Mouse (Mus musculus): ENCODE results near the gene Smg6.
A peak's percentile ranks its signal among the peaks of the same experiment; 100 is the strongest.

Smg6 gene

GRCm38 (mm10) chr11:75190905-75191441 is 265.4 kb downstream of the Smg6 start, which contains the start of gene Dph1:
Gene Dph1, minus strand, starts transcription at chr11:75191241.
- DNase-seq (ENCODE audit: low read depth, low spot score), result no peak

GRCm38 (mm10) chr11:75191841-75192240 is 266.2 kb downstream of the Smg6 start:
- no peak for DNase-seq (ENCODE audit: low read depth, low spot score)

- DNase-seq (ENCODE audit: low read depth, low spot score), result peak; percentile 79
These were observed 267.0 kb downstream of the Smg6 start for GRCm38 (mm10) chr11:75192336-75193214.

GRCm38 (mm10) chr11:75193256-75194071 is 267.8 kb downstream of the Smg6 start, which contains the start of gene Rtn4rl1:
Gene Rtn4rl1, plus strand, starts transcription at chr11:75193783.
- peak; percentile 53 for DNase-seq (ENCODE audit: low read depth, low spot score)

GRCm38 (mm10) chr11:75194121-75194849 is 268.7 kb downstream of the Smg6 start:
- peak; percentile 20 for DNase-seq (ENCODE audit: low read depth, low spot score)

GRCm38 (mm10) chr11:75194850-75195461 is 269.3 kb downstream of the Smg6 start:
- DNase-seq (ENCODE audit: low read depth, low spot score), result peak; percentile 83

- no peak for DNase-seq (ENCODE audit: low read depth, low spot score)
These were observed 270.5 kb downstream of the Smg6 start for GRCm38 (mm10) chr11:75196131-75196530.

- no peak for DNase-seq (ENCODE audit: low read depth, low spot score)
These were observed 272.3 kb downstream of the Smg6 start for GRCm38 (mm10) chr11:75197956-75198355.

- DNase-seq (ENCODE audit: low read depth, low spot score), result no peak
These were observed 273.2 kb downstream of the Smg6 start for GRCm38 (mm10) chr11:75198792-75199191.

- no peak for DNase-seq (ENCODE audit: low read depth, low spot score)
These were observed 274.3 kb downstream of the Smg6 start for GRCm38 (mm10) chr11:75199951-75200350.

- no peak for DNase-seq (ENCODE audit: low read depth, low spot score)
These were observed 275.3 kb downstream of the Smg6 start for GRCm38 (mm10) chr11:75200935-75201334.

- no peak for DNase-seq (ENCODE audit: low read depth, low spot score)
These were observed 276.1 kb downstream of the Smg6 start for GRCm38 (mm10) chr11:75201721-75202120.

- DNase-seq (ENCODE audit: low read depth, low spot score), result no peak
These were observed 278.3 kb downstream of the Smg6 start for GRCm38 (mm10) chr11:75203926-75204325.

- DNase-seq (ENCODE audit: low read depth, low spot score), result no peak
These were observed 278.8 kb downstream of the Smg6 start for GRCm38 (mm10) chr11:75204472-75204871.

- DNase-seq (ENCODE audit: low read depth, low spot score), result no peak
These were observed 280.7 kb downstream of the Smg6 start for GRCm38 (mm10) chr11:75206347-75206746.

- DNase-seq (ENCODE audit: low read depth, low spot score), result no peak
These were observed 283.7 kb downstream of the Smg6 start for GRCm38 (mm10) chr11:75209363-75209762.

- DNase-seq (ENCODE audit: low read depth, low spot score), result no peak
These were observed 284.5 kb downstream of the Smg6 start for GRCm38 (mm10) chr11:75210093-75210492.

- DNase-seq (ENCODE audit: low read depth, low spot score), result no peak
These were observed 285.1 kb downstream of the Smg6 start for GRCm38 (mm10) chr11:75210755-75211154.

GRCm38 (mm10) chr11:75212031-75212667 is 286.5 kb downstream of the Smg6 start:
- no peak for DNase-seq (ENCODE audit: low read depth, low spot score)

- no peak for DNase-seq (ENCODE audit: low read depth, low spot score)
These were observed 287.3 kb downstream of the Smg6 start for GRCm38 (mm10) chr11:75212876-75213275.

All from mesoderm, embryonic 11.5 days (tissue).